Mouse (Mus musculus): ENCODE data around the gene Ddah1.

- no peak for TF ChIP-seq CTCF (IDR thresholded peaks at IDR 0.05; ENCODE audit: low read depth, low read length)
- no peak for TF ChIP-seq POLR2A (IDR thresholded peaks at IDR 0.05; ENCODE audit: borderline replicate concordance, low read depth, low read length)
These were observed 21.9 kb upstream of the Ddah1 start for GRCm38 (mm10) chr3:145736562-145736961.

Measured in bone marrow macrophage, adult 2 months (primary cell).